Mouse (Mus musculus): ENCODE measurements around the gene Btd. TPM values are rescaled to one million over a fixed set of nuclear protein-coding genes. Genes with fewer than 3 reads are reported as not detected.

Btd gene
- polyA plus RNA-seq, 1 experiment: 42.9 TPM

- H3K27me3 ChIP-seq (ENCODE audit: control insufficient read depth, insufficient read depth, low read length): no peaks in the 10 kb centered on the region
- H3K4me1 ChIP-seq (replicated peaks; ENCODE audit: control insufficient read depth, insufficient read depth, low read length): peaks cover 13% of the 10 kb centered on the region
- no peak for TF ChIP-seq POLR2A (IDR thresholded peaks at IDR 0.05; ENCODE audit: control insufficient read depth, extremely low read depth, insufficient read depth, low read length, poor library complexity)
- no peak for TF ChIP-seq CTCF (IDR thresholded peaks at IDR 0.05; ENCODE audit: borderline replicate concordance, control insufficient read depth, extremely low read depth, insufficient read depth, low read length, poor library complexity)
- no peak overlapping the region for H3K4me3 ChIP-seq (ENCODE audit: control insufficient read depth, insufficient read depth, low read length)
- no peaks in the 10 kb centered on the region for H3K36me3 ChIP-seq (ENCODE audit: control insufficient read depth, insufficient read depth, low read length)
- 20% methylated on average over 5 of the region's 5 CpGs for WGBS
- peak; percentile 82 for DNase-seq
- H3K27ac ChIP-seq (ENCODE audit: control insufficient read depth, insufficient read depth, low read length): no peak overlapping the region
These were observed 16.2 kb downstream of the Btd start for GRCm38 (mm10) chr14:31656857-31657645.

GRCm38 (mm10) chr14:31658126-31658680 lies 17.4 kb downstream of the Btd start:
- H3K27ac ChIP-seq (ENCODE audit: control insufficient read depth, insufficient read depth, low read length): no peak overlapping the region

GRCm38 (mm10) chr14:31659501-31660181 lies 18.8 kb downstream of the Btd start:
- H3K36me3 ChIP-seq (ENCODE audit: control insufficient read depth, insufficient read depth, low read length): no peaks in the 10 kb centered on the region
- TF ChIP-seq POLR2A (IDR thresholded peaks at IDR 0.05; ENCODE audit: control insufficient read depth, extremely low read depth, insufficient read depth, low read length, poor library complexity) (no peak), CTCF (IDR thresholded peaks at IDR 0.05; ENCODE audit: borderline replicate concordance, control insufficient read depth, extremely low read depth, insufficient read depth, low read length, poor library complexity) (no peak)
- H3K27ac ChIP-seq (ENCODE audit: control insufficient read depth, insufficient read depth, low read length): no peak overlapping the region
- H3K4me1 ChIP-seq (replicated peaks; ENCODE audit: control insufficient read depth, insufficient read depth, low read length): peaks cover 27% of the 10 kb centered on the region
- DNase-seq: no peak
- no peaks in the 10 kb centered on the region for H3K27me3 ChIP-seq (ENCODE audit: control insufficient read depth, insufficient read depth, low read length)
- H3K4me3 ChIP-seq (ENCODE audit: control insufficient read depth, insufficient read depth, low read length): no peak overlapping the region
- 80% methylated on average over 10 of the region's 10 CpGs for WGBS

More at GRCm38 (mm10) chr14:31658126-31658680, 17.4 kb downstream of the Btd start:
- WGBS: 96% methylated on average over 8 of the region's 8 CpGs
- TF ChIP-seq POLR2A (IDR thresholded peaks at IDR 0.05; ENCODE audit: control insufficient read depth, extremely low read depth, insufficient read depth, low read length, poor library complexity) (no peak), CTCF (IDR thresholded peaks at IDR 0.05; ENCODE audit: borderline replicate concordance, control insufficient read depth, extremely low read depth, insufficient read depth, low read length, poor library complexity) (no peak)
- H3K36me3 ChIP-seq (ENCODE audit: control insufficient read depth, insufficient read depth, low read length): no peaks in the 10 kb centered on the region
- no peak for DNase-seq
- no peaks in the 10 kb centered on the region for H3K27me3 ChIP-seq (ENCODE audit: control insufficient read depth, insufficient read depth, low read length)
- peaks cover 24% of the 10 kb centered on the region for H3K4me1 ChIP-seq (replicated peaks; ENCODE audit: control insufficient read depth, insufficient read depth, low read length)
- H3K4me3 ChIP-seq (ENCODE audit: control insufficient read depth, insufficient read depth, low read length): no peak overlapping the region

- Histone ChIP-seq H3K4me1 (replicated peaks; ENCODE audit: control insufficient read depth, insufficient read depth, low read length) (peaks cover 29% of the 10 kb centered on the region), H3K36me3 (ENCODE audit: control insufficient read depth, insufficient read depth, low read length) (no peaks in the 10 kb centered on the region), H3K27me3 (ENCODE audit: control insufficient read depth, insufficient read depth, low read length) (no peaks in the 10 kb centered on the region), H3K4me3 (ENCODE audit: control insufficient read depth, insufficient read depth, low read length) (no peak overlapping the region), H3K27ac (ENCODE audit: control insufficient read depth, insufficient read depth, low read length) (no peak overlapping the region)
- TF ChIP-seq CTCF (IDR thresholded peaks at IDR 0.05; ENCODE audit: borderline replicate concordance, control insufficient read depth, extremely low read depth, insufficient read depth, low read length, poor library complexity) (no peak), POLR2A (IDR thresholded peaks at IDR 0.05; ENCODE audit: control insufficient read depth, extremely low read depth, insufficient read depth, low read length, poor library complexity) (no peak)
- DNase-seq: no peak
- 86% methylated on average over 7 of the region's 7 CpGs for WGBS
These were observed 19.7 kb downstream of the Btd start for GRCm38 (mm10) chr14:31660312-31661093.

GRCm38 (mm10) chr14:31661671-31662554 lies 21.1 kb downstream of the Btd start:
- Histone ChIP-seq H3K27ac (ENCODE audit: control insufficient read depth, insufficient read depth, low read length) (peak overlapping the region; percentile 24; the same call in 1 of the 2 replicates), H3K36me3 (ENCODE audit: control insufficient read depth, insufficient read depth, low read length) (0 out of 2 replicates have a peak, but pooled peaks cover 3% of the 10 kb centered on the region), H3K4me3 (ENCODE audit: control insufficient read depth, insufficient read depth, low read length) (peak overlapping the region; percentile 48), H3K4me1 (replicated peaks; ENCODE audit: control insufficient read depth, insufficient read depth, low read length) (peaks cover 27% of the 10 kb centered on the region), H3K27me3 (ENCODE audit: control insufficient read depth, insufficient read depth, low read length) (no peaks in the 10 kb centered on the region)
- 5% methylated on average over 44 of the region's 44 CpGs for WGBS
- TF ChIP-seq POLR2A (IDR thresholded peaks at IDR 0.05; ENCODE audit: control insufficient read depth, extremely low read depth, insufficient read depth, low read length, poor library complexity) (peak; percentile 41; the same call in 1 of the 2 replicates), CTCF (IDR thresholded peaks at IDR 0.05; ENCODE audit: borderline replicate concordance, control insufficient read depth, extremely low read depth, insufficient read depth, low read length, poor library complexity) (0 out of 2 replicates have a peak, but pooled peaks have one; percentile 27)
- peak; percentile 70 for DNase-seq

Data from thymus, adult 2 months (tissue).